Mouse (Mus musculus): ENCODE measurements around the gene Cmbl.
A peak's percentile ranks its signal among the peaks of the same experiment; 100 is the strongest.

Cmbl gene

DNA sequence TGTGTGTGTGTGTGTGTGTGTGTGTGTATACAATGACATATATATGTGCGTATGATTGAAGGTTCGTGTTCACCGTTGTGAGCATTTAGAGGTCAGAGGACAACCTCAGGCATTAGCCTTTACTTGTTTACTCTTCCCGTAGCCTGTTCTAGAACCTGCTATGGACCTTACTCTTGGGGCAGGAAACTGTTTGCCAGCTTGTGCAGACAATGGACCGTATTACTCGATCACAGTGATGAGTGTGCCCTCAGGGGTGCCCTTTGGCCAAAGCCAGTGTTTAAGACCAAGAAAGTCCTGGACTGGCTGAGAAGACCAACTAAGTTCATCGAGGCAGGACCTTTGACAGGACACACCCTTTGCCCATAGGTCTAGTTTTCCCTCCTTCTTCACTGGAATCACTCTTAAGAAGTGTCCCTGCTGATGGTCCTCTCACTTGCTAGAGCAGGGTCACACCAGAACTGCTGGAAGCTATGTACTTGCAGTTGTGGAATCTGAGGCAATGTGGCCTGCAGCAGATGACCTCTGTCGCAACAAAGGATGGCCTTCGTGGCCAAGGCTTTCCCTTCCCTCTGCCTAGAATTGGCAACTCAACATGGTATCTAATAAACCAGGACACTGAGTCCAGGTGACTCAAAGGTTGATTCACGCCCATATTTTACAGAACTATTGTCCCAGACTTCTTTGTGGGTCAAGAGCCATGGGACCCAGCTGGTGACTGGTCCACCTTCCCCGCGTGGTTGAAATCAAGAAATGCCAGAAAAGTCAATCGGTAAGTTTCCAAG is 18.3 kb downstream of the Cmbl start:
- DNase-seq, result no peak

DNA sequence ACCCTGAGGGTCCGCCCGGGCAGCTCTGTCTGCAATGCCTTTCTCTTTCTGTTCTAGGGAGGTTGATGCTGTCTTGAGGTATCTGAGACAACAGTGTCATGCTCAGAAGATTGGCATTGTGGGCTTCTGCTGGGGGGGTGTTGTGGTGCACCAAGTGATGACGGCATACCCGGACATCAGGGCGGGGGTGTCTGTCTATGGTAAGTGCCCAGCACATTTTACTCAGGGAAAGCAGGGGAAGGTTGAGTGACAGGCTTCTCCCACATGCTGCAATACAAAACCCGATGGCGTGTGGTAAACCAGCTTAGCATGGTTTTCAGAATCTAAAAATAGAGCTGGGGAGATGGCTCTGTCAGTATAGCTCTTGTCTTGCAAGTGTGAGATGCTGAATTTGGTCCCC is 20.0 kb downstream of the Cmbl start:
- DNase-seq, result no peak

GRCm38 (mm10) chr15:31586088-31586487 is 20.9 kb downstream of the Cmbl start:
- DNase-seq, result no peak

DNA sequence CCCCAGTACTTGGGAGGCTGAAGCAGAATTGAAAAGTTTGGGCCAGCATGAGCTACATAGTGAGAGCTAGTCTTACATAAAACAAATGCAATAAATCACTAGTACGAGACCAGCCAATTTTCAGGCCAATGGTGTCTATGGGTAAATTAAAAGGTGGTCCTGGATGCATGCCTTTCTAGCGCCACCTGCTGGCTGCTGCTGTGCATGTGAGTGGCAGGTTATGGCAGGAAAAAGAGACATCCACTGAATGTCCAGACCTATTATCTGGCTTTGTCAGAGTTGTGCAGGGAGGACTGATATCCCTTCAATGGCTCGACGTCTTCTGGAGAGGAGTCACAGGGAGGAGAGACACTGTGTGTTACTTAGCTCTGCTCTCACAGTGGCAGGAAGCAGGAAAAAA is 21.3 kb downstream of the Cmbl start:
- peak; percentile 72 for DNase-seq

DNA sequence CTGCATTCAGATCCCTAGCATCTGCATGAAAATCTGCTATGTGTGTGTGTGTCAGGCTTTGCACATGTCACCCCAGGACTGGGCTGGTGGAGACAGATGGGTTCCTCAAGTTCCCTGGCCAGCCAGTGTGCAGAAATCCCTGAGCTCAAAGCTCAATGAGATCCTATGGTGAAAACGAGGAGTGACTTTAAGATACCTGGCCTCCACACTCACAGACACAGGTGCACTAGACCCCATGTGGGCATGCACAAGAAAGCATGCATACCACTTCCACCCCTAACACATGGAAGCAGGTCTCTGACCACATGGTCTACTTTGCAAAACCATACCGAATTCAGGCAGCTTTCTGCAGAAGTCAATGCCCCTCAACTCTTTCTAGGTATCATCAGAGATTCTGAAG is 22.6 kb downstream of the Cmbl start:
- DNase-seq, result no peak

- no peak for DNase-seq
Measured at GRCm38 (mm10) chr15:31588989-31589640, 23.9 kb downstream of the Cmbl start.

DNA sequence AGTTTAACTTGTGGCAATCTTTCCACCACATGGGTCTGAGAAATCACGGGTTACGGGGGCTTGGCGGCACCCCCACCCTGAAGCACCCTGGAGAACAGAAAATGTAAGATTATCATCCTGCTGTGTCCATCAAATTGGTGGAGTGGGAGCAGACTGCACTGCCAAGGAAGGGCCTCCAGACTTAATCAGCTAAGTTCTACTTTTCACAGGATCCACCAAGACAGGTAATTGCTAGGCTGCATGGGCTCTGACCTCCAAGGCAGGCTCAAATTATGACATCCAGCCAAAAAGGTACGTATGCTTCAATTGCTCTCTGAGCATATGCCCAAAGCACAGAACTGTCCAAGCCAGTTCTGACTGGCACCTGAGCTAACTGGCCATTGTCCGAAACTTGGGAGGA is 25.0 kb downstream of the Cmbl start:
- no peak for DNase-seq

GRCm38 (mm10) chr15:31592531-31592930 is 27.3 kb downstream of the Cmbl start:
- DNase-seq, result no peak

DNA sequence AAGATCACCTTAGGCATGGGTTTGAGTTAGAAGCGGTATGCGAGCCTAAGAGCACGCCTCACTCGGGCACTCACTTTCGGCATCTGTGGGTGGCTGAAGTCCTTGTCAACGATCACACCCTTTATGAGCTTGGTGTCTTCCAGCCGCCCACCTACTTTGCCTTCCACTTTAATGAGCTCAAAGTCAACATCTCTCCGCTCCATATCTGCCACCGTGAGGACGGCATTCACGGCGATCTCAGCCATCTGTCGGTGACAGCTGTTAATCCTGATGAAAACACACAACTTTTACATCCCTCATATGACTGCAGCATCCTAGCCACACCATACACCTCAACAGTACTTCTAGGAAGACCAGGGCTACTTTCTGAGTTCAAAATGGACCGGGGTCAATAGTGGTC is 29.1 kb downstream of the Cmbl start:
- DNase-seq, result no peak

GRCm38 (mm10) chr15:31595651-31596050 is 30.5 kb downstream of the Cmbl start:
- no peak for DNase-seq

DNA sequence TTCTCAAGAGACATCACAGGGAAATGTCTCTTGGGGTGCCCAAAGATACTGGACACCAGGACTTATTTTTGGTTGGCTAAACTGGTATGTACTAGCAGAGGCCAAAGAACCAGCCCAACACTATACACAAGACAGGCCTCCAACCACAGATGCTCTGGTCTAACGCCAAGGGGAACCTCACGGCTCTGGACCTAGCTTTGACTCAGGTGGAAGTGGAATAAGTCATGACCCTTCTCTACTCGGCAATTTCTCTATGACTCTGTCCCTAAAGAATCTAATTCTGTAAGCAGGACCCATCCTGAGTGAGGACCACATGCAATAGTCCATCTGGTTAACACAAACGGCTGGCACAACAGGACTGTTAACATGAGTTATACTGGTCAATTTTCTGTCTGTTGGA is 34.6 kb downstream of the Cmbl start:
- no peak for DNase-seq

GRCm38 (mm10) chr15:31601279-31601645 is 36.1 kb downstream of the Cmbl start:
- no peak for DNase-seq

GRCm38 (mm10) chr15:31601646-31602374 is 36.6 kb downstream of the Cmbl start, which contains the start of the genes Cct5 and Fam173b:
Gene Cct5, minus strand, starts transcription at chr15:31601804.
Gene Fam173b, plus strand, starts transcription at chr15:31601852.
- DNase-seq, result peak; percentile 97

DNA sequence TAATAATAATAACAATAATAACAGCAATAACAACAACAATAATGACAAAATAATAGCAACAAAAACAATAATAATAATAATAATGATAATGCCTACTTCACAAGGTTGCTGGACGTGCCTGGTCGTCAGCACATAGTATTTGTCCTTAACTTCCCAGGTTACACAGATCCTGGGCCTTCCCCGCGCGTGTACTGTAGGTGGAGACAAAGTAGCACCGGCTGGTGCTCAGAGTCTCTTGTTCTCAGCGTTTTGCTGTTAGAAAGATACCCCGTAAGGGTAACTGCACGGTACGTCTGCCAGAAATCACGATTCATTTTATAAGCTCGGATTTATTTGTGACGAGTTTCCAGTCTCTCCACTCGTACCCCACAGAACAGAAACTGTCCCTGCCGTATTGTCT is 37.2 kb downstream of the Cmbl start:
- DNase-seq, result peak; percentile 55

DNA sequence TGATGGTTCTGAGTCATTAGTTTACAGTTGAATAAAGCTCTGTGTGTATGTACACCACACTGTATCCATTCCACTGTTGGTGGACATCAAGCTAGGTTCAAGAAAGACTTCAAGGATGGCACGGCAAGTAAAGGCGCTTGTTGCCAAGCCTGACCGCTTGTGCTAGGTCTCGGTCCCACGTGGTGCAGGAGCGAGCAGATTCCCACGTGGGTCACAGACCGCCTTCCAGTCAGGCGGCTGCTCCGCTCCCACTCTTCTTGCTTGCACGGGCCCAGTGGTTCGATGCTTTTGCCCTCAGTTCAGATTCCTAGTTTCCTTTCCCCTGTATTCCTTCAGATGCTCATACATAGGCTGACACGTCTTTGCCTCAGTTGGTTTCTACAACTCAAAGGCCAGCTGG is 37.9 kb downstream of the Cmbl start:
- peak; percentile 15 for DNase-seq

- no peak for DNase-seq
Measured at GRCm38 (mm10) chr15:31606821-31607220, 41.6 kb downstream of the Cmbl start.

GRCm38 (mm10) chr15:31611027-31611426 is 45.8 kb downstream of the Cmbl start:
- no peak for DNase-seq

DNA sequence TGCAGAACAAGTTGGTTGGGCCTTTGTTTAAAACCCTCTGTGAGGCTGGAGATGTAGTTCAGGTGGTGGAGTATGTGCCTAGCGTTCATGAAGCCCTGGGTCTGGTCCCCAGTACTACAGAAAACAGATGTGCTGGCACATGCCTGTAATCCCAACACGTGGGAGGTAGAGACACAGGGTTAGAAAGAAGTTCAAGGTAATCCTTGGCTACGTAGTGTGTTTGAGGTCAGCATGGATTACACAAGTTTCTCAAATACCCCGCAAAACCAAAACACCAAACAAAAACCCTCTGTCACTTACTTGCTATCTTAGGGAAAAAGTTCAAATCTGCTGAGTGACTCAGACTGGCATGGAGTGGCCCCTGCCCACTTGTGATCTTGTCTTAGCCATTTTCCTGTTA is 46.8 kb downstream of the Cmbl start:
- DNase-seq, result no peak

GRCm38 (mm10) chr15:31613826-31614453 is 48.8 kb downstream of the Cmbl start:
- DNase-seq, result no peak

DNA sequence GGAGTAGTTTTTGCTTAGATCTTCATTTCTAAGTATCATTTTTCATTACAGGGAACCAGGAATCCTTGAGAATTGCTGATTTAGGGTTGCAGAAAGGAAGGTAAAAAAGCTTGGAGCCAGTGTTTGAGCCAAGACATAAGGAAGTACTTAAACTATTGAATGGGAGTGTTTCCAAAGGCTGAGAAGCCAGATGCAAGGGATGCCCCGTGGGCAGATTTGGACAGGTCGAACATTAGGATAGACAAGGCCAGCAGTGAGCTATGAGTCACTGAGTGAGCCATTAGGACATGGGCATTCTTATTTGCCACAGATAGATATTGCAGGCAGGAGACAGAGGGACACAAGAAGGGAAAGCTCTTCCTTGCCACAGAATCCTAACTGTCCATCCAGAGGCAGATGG is 49.5 kb downstream of the Cmbl start:
- DNase-seq, result no peak

GRCm38 (mm10) chr15:31617261-31617660 is 52.1 kb downstream of the Cmbl start:
- no peak for DNase-seq

- DNase-seq, result no peak
Measured at GRCm38 (mm10) chr15:31619521-31619920, 54.3 kb downstream of the Cmbl start.

Data from cerebellum, adult 11 months (tissue).